Mouse (Mus musculus) liver, adult 2 months (tissue): ENCODE measurements around the gene Use1.

Source experiments
- CTCF ChIP-seq: fragments of 200-500 bp; IDR thresholded peaks from 2 replicates; pipeline ENCODE4 v1.5.1; 2011; ENCODE audit warnings: low read depth, low read length, control low read depth
- POLR2A ChIP-seq: fragments of 200-500 bp; IDR thresholded peaks from 2 replicates; pipeline ENCODE4 v1.6.1; 2011; ENCODE audit warnings: low read length, control low read depth; ENCODE audit not compliant: insufficient read depth; ENCODE audit errors: extremely low read depth

GRCm38 (mm10) chr8:71358026-71358425 lies 8.6 kb upstream of the Use1 start:
- no peak for TF ChIP-seq CTCF
- no peak for TF ChIP-seq POLR2A
